Mouse (Mus musculus) cerebellum, postnatal 25 days (tissue): ENCODE data around the gene Col13a1.

Source experiments
- DNase-seq, 2 experiments: peaks; one replicate each; pipeline ENCODE4 v3.0.0; 2021; ENCODE audit warnings: mixed read lengths in 2 of 2

Col13a1 gene

GRCm38 (mm10) chr10:61968003-61968553 lies 10.8 kb downstream of the Col13a1 start:
- no peak for DNase-seq

DNA sequence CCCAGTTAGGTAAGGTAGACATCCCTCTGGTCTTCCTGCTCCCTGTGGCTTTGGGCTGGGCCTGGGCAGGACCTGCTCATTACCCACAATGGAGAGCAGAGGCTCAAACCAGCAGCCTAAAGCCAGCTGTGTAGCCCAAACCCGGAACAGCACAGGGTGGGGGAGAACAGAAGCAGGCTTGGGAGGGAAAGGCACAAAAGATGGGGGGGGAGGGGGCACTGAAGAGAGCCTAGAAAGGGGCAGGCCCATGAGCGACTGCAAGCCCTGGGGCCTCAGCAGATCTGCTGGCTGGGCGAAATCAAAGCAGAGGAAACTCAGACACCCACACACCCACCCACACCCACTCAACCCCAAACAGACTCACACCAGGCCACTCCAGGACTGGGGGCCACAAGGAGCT lies 11.7 kb downstream of the Col13a1 start:
- no peak for DNase-seq

DNA sequence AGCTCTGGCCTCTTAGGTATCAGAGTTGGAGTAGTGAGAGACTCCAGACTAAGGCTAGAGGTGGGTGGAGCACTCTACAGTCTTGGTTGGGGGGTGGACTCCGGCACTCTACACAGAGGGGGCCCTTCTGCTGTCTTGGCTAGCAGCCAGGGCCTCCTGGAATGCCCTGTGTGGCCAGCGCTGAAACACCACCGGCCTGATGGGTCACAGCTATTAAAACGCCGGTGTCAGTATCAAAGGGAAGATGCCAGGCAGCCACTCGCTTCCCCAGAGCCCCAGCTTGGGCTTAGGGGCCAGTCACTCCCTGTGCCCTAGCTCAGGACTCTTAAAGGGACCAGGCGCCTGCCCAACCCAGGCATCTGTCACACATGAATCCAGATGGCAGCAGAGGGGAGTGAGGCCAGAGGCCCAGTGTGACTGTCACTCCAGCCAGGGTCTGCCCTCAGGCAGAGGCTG lies 13.5 kb downstream of the Col13a1 start:
- DNase-seq, result peak; percentile 51

DNA sequence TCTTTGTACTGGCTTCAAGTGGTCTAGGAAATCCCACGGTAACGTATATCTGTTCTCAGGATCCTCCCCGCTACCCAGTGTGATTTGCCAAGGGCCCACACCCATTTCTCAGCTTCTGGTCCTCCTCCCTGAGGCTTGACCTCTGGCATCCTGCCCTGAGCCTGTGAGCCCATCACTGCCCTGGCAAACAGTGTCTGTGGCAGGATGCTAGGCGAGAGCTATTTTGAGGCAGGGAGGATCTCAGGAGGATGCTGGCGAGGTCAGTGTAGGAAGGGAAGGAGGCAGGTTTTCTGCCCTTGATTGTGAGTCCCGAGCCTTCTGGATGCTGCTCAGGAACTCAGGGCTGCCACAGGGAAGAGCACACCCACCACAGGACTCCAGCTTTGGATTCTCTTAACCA lies 22.2 kb downstream of the Col13a1 start:
- DNase-seq, result peak; percentile 66 to 77

DNA sequence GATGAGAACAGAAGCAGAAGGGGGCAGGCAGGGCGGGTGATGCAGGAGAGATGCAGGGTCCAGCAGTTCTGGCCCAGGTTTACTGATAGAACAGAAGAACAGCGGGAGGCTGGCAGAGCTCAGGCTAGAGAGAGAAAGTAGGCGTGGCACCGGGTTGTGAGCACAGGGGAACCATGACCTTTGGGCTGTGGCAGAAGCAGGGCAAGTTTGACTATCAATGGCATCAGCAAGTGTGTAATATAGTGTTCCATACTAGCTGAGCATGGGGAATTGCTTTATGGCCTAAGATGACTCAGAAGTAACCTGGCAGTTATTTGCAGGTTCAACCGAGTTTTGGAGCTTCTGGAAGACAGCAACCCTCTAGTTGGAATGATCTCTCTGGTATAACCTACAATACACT lies 25.0 kb downstream of the Col13a1 start:
- DNase-seq, result no peak

DNA sequence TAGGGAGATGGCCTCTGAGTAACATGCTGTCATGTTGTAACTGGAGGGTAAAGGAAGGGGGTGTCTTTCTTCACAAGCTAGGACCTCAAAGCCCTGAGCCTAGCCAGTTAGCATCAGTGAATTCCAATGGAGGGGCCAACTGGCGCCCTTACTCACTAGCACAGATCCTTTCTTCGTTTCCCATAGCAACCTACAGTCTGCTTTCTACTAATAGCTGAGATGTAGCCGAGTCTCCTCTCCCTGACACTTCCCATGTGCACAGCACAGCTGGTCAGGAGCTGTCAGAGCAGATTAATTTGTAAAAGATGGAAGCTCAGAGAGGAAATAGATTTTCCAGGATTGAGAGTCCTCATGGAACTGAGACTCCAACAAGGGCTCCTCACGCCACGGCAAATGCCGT lies 29.4 kb downstream of the Col13a1 start:
- no peak for DNase-seq

- no peak for DNase-seq
These were observed 34.5 kb downstream of the Col13a1 start for GRCm38 (mm10) chr10:61944386-61944785.

DNA sequence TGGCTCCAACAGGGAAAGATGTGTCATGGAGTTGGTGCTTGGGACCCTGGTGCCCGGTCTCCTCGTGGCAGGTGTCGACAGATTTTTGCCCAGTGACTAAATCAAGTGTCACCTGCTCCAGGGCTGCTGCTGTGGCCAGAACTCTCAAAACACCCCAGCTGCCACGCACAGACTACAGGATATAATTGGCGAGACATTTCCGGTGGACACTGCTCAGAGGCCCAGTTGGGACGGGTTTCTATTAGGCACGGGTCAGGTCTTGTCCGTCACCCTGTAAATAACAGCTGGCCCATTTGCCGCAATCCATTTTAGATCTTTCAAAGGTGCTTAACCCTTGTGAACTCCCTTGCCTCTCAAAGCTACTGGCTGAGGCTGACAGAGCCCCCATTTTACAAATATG lies 35.4 kb downstream of the Col13a1 start:
- DNase-seq, result no peak

DNA sequence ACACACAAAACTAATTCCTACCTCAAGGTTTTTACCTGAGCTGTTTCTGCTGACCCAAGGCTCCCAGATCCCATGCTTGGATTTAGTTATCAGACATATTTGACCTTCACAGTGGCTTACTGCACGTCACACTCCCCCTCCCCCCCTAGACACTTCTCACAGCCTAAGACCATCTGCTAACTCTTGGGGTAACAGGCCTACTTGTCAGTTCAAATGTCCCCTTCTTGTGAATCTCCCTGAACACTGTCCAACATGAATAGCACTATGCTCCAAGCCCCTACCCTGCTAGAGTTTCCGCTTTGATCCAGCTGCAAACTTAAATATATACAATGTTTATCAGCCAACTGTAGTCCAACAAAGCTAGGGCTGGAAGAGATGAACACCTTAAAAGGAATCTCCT lies 36.2 kb downstream of the Col13a1 start:
- no peak for DNase-seq

DNA sequence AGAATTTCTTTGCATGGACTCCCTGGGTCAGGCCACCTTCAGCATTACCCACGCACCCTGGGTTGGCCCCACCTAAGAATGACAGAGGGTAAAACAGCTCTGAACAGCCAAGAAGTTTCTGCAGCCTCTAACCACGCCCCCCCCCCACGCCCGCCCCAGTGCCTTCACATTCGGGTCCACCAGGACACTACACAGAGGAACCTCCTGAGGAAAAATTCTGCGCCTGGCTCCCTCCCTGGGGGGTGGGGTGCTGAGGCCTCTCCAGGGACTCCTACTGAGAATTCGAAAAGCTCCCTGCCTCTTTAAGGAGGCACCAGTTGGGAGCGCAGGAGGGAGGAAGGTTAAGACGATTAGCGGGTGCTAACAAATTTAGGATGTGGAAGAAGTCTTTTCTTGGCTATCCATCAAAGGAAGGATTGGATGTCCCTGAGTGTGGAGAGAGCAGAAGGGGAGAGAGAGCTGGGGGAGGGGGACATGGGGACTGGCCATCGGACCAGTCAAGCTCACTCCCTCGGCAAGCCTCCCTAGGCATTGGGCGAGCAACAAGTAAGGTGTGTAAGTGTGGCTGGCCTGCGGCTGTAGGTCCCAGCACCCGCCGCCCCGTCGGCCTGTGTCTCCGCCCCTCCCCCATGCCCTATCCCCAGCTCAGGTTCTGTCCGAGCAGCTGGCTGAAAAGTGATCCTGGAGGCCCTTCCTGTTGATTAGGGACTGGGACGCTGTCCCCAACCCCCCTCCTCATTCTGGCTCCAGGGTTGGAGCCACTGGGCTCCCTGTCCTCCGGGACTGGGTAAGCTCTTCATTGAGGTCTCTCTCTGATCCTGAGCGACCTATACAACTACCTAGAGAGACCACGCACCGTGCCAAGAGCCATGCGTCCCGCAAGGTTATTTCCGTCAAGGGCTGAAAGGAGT lies 42.4 kb downstream of the Col13a1 start:
- DNase-seq, result peak in 1 of 2 experiments; percentile 28

GRCm38 (mm10) chr10:61931678-61932077 lies 47.2 kb downstream of the Col13a1 start:
- DNase-seq, result no peak

- DNase-seq, result no peak
These were observed 49.0 kb downstream of the Col13a1 start for GRCm38 (mm10) chr10:61929901-61930300.

DNA sequence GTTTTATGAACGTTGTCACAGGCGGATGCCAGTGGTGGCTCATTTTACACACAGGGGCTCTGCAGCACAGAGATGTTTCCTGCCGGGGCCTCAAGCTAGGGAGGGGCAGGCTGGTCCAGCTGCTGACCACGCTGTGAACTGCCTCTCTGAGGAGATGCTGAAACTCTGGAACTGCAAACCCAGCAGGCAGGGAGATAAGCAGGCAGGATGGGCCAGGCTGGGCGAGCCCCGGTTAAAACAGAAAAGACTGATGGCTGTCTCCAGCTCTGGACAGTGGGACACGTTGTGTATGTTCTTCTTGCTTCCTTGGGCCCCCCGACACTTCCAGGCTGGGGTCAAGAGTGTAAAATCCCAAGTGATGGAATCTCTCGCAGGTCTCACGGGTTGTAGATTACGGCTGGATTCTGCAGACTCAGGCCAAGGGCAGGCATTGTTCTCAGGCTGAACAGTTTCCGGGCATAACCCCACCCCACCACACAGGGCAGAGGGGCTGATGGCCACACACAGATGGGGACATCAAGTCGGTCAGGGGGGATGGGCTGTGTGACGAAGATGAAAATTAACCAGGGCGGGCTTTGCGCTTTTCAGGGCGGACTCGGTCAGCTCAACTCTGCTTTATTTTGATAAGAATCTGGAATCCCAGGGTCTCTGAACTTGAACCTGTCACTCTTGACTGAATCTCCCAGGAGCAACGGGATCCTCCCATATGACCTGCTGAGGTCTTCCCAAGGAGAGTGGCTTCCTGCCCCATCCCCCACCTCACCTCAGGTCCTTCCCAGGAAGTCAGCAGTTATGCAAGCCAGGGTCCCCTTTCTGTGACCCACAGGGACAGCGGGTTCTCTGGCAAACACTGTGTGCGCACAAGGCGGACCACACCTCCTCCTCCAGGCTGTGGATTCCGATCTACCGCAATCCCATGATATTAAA lies 49.9 kb downstream of the Col13a1 start:
- DNase-seq, result no peak

- DNase-seq, result no peak
These were observed 53.2 kb downstream of the Col13a1 start for GRCm38 (mm10) chr10:61925691-61926090.

DNA sequence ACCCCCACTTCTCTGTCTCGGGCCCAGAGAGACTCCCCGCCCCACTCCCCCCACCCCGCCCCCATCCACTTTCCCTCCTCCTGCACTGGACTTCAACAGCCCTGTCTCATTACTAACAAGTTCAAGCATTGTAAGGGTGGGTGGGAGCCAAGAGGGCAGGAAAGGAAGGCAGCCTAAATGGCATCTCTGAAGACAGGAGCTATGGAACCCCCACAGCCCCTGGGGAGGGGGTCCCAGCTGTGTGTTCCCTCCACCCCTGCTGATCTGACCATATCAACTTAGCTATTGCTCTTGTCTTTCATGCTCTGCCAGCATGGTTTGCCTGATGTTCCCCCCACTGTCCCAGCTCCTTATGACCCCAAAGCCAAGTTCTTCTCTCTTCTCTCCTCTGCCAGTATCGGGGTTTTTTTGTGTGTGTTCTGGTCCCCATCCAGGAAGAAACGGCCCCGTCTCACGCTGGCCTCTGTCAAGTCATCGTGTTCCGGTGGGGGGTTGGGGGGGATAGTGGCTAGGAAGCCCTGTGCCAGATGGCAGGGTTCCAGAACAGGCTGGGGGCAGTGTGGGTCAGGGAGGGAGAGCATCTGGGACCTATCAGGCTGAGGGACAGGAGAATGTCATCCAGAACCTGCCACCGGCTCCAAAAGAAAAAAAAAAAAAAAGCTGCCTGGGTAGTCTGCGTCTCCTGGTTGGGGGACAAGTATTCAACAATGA lies 58.1 kb downstream of the Col13a1 start:
- peak in 1 of 2 experiments; percentile 23 for DNase-seq

DNA sequence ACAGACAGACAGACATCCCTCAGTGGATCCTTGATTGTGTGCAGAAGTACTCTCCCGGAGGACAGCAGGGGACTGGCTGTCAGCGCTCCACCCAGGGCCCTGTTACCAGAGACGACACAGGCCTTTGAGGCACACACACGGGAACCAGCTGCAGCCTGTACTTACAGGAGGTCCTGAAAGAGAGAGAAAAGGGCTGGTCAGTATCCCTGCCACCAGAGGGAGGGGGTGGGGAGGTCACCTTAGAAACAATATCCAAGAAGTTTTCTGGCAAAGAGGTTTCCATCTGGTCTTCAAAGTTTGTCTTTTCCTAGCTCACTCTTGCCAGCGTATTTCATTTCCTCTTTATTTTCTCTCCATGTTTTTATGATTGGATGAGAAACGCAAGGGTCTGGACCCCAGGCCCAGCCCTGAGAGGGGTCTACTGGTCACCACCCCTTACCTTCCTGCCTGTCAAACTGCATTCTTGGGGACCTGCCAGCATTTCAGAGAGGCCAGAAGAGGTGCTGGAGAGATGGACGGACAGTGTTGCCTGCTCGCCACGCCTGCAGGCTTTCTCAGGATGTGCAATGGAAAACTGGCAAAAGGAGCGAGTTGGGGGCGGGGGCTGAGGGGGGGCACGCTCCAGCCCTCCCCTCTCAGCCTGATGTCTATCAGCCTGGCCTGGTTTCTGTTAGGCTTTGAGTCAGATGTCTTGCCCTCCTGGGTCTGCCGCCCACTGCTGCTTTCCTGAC lies 58.8 kb downstream of the Col13a1 start:
- DNase-seq, result peak in 1 of 2 experiments; percentile 40

- DNase-seq, result peak; percentile 38 to 64
These were observed 59.4 kb downstream of the Col13a1 start for GRCm38 (mm10) chr10:61919496-61919895.

GRCm38 (mm10) chr10:61917066-61917465 lies 61.8 kb downstream of the Col13a1 start:
- DNase-seq, result no peak

GRCm38 (mm10) chr10:61911770-61912169 lies 67.1 kb downstream of the Col13a1 start:
- no peak for DNase-seq

GRCm38 (mm10) chr10:61909004-61909403 lies 69.9 kb downstream of the Col13a1 start:
- DNase-seq, result no peak

DNA sequence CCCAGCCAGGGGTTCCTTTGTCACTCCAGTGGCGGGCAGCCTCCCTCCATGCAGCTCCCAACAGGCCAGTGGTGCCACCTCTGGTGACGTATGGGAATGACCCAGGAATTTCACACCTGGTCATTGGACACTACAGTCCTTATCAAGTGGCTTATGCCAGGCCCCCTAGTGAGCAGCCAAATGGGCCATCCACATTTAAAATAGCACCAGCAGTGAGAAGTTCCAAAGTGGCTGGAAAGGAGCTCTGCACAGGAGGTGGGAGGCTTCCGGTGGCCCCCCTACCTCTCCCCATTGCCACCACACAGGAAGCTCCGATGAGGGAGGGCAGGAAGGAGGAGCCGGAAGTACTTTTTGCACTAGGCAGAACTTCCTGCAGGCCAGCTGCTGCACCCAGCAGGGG lies 72.7 kb downstream of the Col13a1 start:
- DNase-seq, result peak in 1 of 2 experiments; percentile 36

DNA sequence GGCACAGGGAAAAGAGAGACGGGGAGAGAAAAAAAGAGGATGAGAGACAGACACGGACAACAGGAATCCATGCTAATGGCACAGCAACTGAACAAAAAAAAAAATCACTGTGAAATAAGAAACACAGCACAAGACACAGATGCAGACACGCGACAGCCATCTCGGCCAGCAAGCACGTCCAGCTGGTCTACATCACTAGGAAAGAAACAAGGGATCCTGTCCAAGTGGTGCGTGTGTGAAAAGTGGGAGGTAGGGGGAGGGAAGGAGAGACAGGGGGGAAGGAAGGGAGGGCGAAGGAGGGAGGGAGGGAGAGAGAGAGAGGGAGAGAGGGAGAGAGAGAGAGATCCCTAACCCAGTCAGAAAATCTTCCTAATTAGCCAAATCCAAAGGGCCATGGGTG lies 73.6 kb downstream of the Col13a1 start:
- no peak for DNase-seq
